22 mouse cellular contexts compared by ENCODE assay signal in the genomic region with DNA sequence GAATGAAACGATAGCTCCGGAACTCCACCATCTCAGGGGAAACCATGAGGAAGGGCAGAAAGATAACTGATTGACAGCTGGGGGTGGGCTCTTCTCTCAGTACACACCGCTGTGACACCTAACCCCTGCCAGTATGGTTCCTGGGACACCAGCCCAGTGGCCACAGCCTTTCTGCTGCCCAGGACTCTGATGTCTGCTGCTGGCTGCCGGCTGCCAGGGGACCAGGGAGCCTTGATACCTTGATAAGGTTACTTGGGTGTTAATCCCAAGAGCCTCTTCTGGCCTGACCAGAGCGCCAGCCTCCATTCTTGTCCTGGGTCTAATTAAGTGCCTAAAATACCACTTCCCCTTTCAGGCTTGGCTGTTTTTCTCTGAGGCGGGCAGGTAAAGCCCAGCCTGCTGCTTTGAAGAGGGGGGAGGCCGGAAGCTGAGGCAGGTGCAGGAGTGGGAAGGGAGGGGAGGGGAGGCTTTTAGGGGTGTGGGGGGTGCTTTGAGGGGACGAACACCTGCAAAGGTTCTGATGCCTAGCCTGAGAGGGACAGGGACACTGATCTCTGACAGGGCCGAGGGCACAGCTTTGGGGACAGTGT. TPM values are rescaled to one million over a fixed set of nuclear protein-coding genes. Genes with fewer than 3 reads are reported as not detected.
DNase-seq lines count a peak whose midpoint lies in the region; ATAC-seq and TF ChIP-seq lines count a peak whose summit lies in the region.
"Had no signal": no experiment of that assay in that cellular context is flagged by ENCODE, and none has a peak within 500 bp of the region (broad histone marks: within the 10 kb centered on the region; RNA-seq: fewer than 3 reads in every experiment).

No protein-coding gene starts in this region.

- no peaks in the 10 kb centered on the region for H3K36me3 ChIP-seq in spleen, adult 2 months (ENCODE audit: control insufficient read depth, insufficient read depth, low read length)
- H3K36me3 ChIP-seq: heart, embryonic 12.5 days had no signal

- H3K4me1 ChIP-seq in spleen, adult 2 months (ENCODE audit: control insufficient read depth, insufficient read depth, insufficient read length): peaks cover 11% of the 10 kb centered on the region; the same call in 1 of the 2 replicates

- peak in 1 of 2 experiments; percentile 44 for DNase-seq in spleen, adult 2 months (ENCODE audit: low read depth in 1 of 2, low spot score in 2 of 2)
- no peak for DNase-seq in spleen, adult 12 weeks (ENCODE audit: low spot score)
- peak; percentile 30 for DNase-seq in gastrocnemius, postnatal 10 days
- peak; percentile 53 for DNase-seq in skeletal muscle tissue, adult 2 months (ENCODE audit: low read depth, low spot score)
- DNase-seq in thymus, postnatal 36 days: peak; percentile 73 to 83
- no peak for DNase-seq in lung, postnatal 10 days
- DNase-seq in heart, adult 9 months (ENCODE audit: low spot score in 2 of 2): no peak
- DNase-seq: adrenal gland, postnatal 14 days; cerebellum, adult 11-12 months; cerebellum, postnatal 25 days; kidney, adult 18-20 months; kidney, postnatal 36 days; layer of hippocampus, adult 9-11 months had no signal

- H3K4me3 ChIP-seq in spleen, adult 2 months (ENCODE audit: extremely low read depth, insufficient read depth, insufficient read length): no peak overlapping the region; the same call in 1 of the 2 replicates
- H3K4me3 ChIP-seq: heart, embryonic 12.5 days; myocyte had no signal

- TF ChIP-seq POLR2A in spleen, adult 2 months (IDR thresholded peaks at IDR 0.05; ENCODE audit: low read depth, low read length): no peak

- peak overlapping the region; percentile 49; the same call in 1 of the 2 replicates for H3K27ac ChIP-seq in spleen, adult 2 months (ENCODE audit: insufficient read depth, low read length)
- H3K27ac ChIP-seq: hindbrain, postnatal 0 days had no signal

- no peak for TF ChIP-seq CTCF in spleen, adult 2 months (IDR thresholded peaks at IDR 0.05; ENCODE audit: extremely low read depth, insufficient read depth, insufficient read length, insufficient replicate concordance)

- no peak for ATAC-seq in erythroid progenitor cell, adult 5-6 weeks (replicated peaks; ENCODE audit: low FRiP score, poor library complexity, severe bottlenecking)
- ATAC-seq: activated CD4-positive, CD25-positive, alpha-beta regulatory T cell, adult 4 months; forebrain, embryonic 16.5 days; hindbrain, postnatal 0 days had no signal

- H3K27me3 ChIP-seq in spleen, adult 2 months (ENCODE audit: control insufficient read depth, insufficient read depth, low read length): 0 out of 2 replicates have a peak, but pooled peaks cover 2% of the 10 kb centered on the region

- WGBS in spleen, adult 2 months: 3% methylated on average over 9 of the region's 9 CpGs

RNA-seq across cellular contexts. Expression of gene Pax7, which starts 19.9 kb away (rescaled TPM):
- polyA plus RNA-seq in spleen, adult 2 months (2012; rRNA removed): 0.05 and 0.11 TPM in 2 replicates
- total RNA-seq in gastrocnemius, postnatal 10 days (2021): 10 to 100 TPM in 1 of 2 experiments, 1 to 10 TPM in 1; 8.3 to 11.3 TPM
- not detected in 2 replicates for total RNA-seq in erythroid progenitor cell, adult 5-6 weeks (2015; ENCODE audit: low replicate concordance)
- total RNA-seq in erythroid progenitor cell, adult 5-6 weeks (2017; ENCODE audit: low replicate concordance): not detected in 2 replicates
- total RNA-seq: adrenal gland, postnatal 14 days; heart, postnatal 25 days; left cerebral cortex, postnatal 10 days had no signal
- polyA plus RNA-seq: activated CD4-positive, CD25-positive, alpha-beta regulatory T cell, adult 4 months; forebrain, embryonic 16.5 days; liver, embryonic 16.5 days had no signal

Comparison
In these comparisons a context has a peak if more than half of its experiments do, and no peak if none do; other contexts are left out.
1. DNase-seq: peak in gastrocnemius, postnatal 10 days (single experiment), skeletal muscle tissue, adult 2 months (single experiment) and thymus, postnatal 36 days (2 of 2); none in spleen, adult 12 weeks (single experiment), lung, postnatal 10 days (single experiment) and heart, adult 9 months (0 of 2).
2. RNA of gene Pax7, which starts 19.9 kb away (total RNA-seq): 8.3 to 11.3 TPM in gastrocnemius, postnatal 10 days; not detected in erythroid progenitor cell, adult 5-6 weeks; every median in the first group is over 4 times any median in the second.